Mouse (Mus musculus) ovary, adult 10 weeks (tissue): Measurements from ENCODE around the gene Gbp2b. TPM values are rescaled to one million over a fixed set of nuclear protein-coding genes. Genes with fewer than 3 reads are reported as not detected.

Source experiments
- polyA plus RNA-seq: library from polyadenylated mRNA; stranded (reverse); fragments of 350-450 nt; fragmentation: Illumina TruSeq; extraction: RNeasy Lipid Tissue Mini Kit (QIAGEN cat#74804); gene quantifications from one replicate; pipeline ENCODE4 v1.2.3, GENCODE M21; 2014

The Gbp2b gene
- polyA plus RNA-seq: 0.63 TPM

GRCm38 (mm10) chr3:142594547-142594946, at the start of gene Gbp2b:
TSS of gene Gbp2b (plus strand) at chr3:142594847.

GRCm38 (mm10) chr3:142559632-142560228, 34.9 kb upstream of the Gbp2b start, which contains the start of gene Gbp3:
TSS of gene Gbp3 (plus strand) at chr3:142560026.

DNA sequence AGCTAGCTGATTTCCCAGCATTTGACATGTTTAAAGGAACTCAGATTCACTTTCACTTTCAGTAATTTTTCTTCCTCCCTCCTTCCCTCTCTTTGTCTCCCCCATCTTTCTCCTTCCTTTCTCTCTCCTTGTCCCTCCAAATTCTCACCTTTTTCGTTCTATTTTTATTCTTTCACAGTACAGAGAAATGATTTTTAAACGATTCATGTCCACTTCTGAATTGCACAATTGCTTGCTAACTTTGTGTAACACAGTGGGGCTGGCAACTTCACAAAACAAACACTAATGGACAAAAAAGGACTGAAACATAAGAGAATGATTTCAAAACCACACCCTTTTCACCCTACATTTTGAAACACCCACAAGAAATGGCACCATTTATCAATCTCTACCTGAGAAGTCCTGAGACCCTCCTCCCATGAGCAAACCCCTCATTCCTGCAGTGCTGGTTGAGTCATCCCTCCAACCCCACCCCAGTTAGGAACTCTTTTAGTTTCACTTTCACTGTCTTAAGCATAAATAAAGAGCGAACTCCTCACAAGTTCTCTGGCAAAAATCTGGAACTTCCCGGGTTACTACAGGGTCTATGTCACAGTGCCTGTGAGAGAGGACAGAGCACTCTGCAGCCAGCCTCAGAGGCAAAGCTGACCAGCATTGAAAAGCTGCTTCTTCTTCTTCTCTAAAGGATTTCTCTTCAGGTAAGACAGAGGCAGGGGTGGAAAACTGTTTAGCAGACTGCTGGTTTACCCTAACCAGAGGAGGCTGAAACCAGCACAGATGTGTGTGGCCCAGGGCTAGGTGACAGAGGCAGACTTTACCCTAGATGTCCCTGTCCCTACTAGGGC, 25.7 kb downstream of the Gbp2b start, which contains the start of gene Gbp2:
Gbp2 (plus strand) TSS at position 492 of the 845 bp plus-strand sequence.

Other genes starting within 250 kb of the Gbp2b start
- 61.3 TPM for gene Pdlim5, start 199.2 kb upstream of the Gbp2b start, polyA plus RNA-seq
- gene Gbp5, start 100.9 kb upstream of the Gbp2b start, polyA plus RNA-seq: 6.8 TPM
- gene Gbp7, start 64.5 kb upstream of the Gbp2b start, polyA plus RNA-seq: 39.8 TPM
- 23.0 TPM for gene Gbp3, start 34.8 kb upstream of the Gbp2b start, polyA plus RNA-seq
- 69.9 TPM for gene Gbp2, start 25.8 kb downstream of the Gbp2b start, polyA plus RNA-seq
- gene Kyat3, start 106.2 kb downstream of the Gbp2b start, polyA plus RNA-seq: 45.4 TPM
- gene Gtf2b, start 170.2 kb downstream of the Gbp2b start, polyA plus RNA-seq: 68.8 TPM